Mouse (Mus musculus) right cerebral cortex, postnatal 36 days (tissue): Measurements from ENCODE around the gene Gja10.

ENCODE experiments used
- DNase-seq, 2 experiments: peaks; one replicate each; pipeline ENCODE4 v3.0.0; 2022; ENCODE audit warnings: low spot score in 2 of 2, mixed read lengths in 1 of 2

Gene Gja10

DNA sequence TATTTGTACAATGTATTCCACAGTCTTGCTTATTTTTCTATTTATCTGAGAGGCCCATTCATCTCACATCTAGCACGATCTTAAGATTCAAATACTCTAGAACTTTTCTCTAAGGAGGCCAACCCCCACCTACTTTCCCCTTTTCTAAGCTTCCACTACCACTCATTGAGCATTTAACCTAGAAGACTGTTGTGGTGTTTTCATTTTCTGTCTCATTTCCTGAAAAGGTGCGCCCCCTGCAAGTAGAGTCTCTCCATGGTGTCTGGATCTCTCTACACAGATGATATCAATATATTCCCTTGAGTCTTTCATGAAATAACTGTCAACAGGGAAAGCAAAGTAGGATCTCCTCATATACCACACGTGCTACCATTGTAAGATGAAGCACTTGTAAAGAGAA is at the start of gene Gja10:
Gja10 (minus strand) TSS at position 101 of the 400 bp plus-strand sequence.
- DNase-seq, result no peak

DNA sequence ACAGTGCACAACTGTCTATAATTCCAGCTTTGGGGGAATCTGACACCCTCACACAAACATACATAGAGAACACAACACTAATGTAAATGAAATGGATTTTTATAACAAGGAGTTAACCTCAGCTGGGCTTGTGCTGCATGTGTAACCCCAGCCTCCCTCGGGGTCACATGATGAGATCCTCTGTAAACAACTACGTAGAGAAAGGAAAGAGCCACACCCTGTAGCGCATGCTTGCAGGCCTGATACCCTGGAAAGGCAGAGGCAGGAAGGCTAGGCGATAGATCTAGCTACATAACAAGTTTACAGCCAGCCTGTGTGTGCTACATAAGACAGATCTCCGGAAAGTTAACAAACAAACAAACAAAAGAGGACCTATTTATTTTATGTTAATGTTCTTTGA is 49.1 kb upstream of the Gja10 start:
- DNase-seq, result no peak

DNA sequence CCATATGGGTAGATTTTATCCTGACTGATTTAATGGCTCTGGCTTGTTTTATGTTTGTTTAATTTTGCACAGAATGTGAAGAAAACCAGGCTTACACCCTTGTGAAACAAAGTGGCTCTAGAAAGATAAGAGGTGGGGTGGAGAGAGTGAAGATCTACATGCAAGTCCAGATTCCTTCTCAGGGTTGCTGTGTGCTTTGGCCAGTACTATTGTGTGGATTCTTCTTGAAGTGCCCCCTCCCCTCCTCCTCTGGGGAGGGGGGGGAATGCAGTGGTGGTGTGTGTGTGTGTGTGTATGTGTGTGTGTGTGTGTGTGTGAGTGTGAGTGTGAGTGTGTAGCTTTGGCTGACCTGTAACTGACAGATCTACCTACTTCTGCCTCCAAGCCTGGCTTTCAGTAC is 19.1 kb upstream of the Gja10 start:
- no peak for DNase-seq

DNA sequence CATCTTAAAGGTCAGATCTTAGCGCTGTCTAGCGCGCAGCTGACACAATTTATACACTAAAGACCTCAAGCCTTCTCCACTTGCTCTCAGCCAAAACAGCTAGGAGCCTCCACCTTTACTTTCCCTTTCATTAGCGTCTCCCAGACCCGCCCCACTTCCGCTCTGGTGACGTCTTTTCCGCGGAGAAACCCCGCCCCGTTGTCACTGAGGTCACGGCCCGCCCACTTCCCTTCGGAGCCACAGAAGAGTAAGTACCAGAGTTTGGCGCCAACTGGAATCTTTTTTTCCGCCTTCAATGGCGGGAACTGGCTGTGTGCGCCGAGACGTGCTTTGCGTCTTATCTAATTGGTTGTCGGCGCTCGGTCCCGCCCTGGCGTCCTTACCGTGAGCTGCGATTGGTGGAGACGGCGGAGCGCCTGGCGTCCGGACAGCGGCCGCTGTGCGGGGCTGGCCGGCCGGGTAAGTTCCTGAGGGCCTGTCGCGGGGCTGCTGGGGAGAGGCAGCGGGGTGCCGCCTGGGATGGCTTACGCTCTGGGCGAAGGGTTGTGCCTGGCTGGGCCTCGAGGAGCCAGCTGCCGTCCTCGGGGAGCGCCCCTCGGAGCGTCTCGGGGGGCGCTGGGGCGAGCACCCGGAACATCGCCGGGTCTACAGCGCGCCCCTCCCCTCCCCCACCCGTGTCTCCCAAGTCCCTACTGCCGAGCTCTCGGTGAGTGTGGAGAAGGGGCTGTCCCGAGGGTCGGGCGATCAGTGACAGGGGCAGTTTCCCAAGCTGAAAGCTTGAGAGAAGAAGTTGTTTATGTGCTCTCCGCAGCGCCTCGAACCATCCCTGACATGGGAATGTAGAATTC is 12.7 kb upstream of the Gja10 start, which contains the start of gene Casp8ap2:
Casp8ap2 (plus strand) TSS at position 418 of the 848 bp plus-strand sequence.
- peak; percentile 99 to 100 for DNase-seq

DNA sequence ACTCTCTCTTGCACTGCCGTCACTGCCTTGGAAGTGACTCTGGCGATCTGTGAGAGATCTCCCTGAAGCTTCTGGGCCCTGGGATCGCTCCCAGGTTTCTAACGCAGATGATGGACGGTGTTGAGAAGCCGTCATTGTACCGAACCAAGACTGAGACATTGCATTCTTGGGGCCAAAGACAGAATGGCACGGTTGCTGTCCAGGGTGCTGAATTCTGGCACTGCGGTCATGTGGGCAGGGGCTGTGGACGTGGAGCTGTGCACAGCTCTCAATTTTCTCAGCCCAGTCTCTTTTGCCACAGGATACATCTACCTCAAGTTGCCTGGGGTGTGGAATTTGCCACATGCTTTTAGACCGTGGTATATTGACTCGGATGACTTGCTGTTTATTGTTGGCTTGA is 1.4 kb downstream of the Gja10 start:
- no peak for DNase-seq

DNA sequence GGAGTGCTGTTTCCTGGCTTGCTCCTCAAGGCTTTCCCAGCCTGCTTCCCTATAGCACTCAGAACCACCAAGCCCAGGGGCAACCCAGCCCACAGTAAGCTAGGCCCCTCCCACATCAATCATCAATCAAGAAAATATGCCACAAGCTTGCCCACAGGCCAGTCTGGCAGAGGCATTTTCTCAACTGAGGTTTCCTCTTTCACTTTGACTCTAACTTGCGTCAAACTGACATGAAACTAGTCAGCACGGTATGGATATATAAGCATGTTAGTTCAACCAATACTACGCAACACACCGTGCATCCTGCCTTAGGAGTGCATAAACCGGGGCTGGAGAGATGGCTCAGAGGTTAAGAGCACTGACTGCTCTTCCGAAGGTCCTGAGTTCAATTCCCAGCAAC is 14.3 kb downstream of the Gja10 start:
- DNase-seq, result no peak

DNA sequence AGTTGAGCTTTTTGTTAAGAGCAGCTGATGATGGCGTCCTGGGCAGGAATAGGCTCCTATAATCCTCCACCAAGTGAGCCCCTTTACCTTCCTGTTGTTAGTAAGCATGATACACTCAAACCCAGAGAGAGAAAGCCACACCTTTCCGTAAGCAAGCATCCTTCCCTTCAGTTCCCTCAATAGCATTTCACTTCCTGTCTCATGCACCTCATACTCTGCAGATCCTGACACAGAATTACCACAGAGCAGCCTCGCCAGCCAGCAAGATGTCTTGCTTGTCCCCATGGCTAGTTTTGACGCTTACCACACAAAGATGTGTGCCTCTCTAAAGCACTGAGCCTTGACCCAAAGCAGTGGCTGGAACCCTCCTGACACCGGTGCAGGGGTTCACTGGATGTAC is 15.0 kb downstream of the Gja10 start:
- DNase-seq, result no peak

DNA sequence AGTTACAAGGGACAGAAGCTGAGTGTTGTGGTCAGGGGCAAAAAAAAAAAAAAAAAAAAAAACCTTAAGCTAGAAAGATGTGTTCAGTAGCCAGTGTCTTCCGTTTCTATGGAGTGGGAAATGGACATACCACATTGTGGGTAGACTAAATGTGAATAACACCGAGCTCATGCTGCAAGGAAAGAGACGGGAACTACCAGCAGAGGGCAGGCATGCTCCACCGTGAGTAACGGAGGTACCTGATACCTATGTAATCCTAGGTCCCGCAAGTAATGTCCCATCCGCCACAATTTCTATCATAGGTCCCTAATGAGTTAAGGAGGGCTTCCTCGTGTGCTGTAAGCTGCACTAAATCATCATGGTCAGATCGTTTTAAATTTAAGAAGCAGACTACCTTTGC is 16.0 kb downstream of the Gja10 start:
- DNase-seq, result peak in 1 of 2 experiments; percentile 24

DNA sequence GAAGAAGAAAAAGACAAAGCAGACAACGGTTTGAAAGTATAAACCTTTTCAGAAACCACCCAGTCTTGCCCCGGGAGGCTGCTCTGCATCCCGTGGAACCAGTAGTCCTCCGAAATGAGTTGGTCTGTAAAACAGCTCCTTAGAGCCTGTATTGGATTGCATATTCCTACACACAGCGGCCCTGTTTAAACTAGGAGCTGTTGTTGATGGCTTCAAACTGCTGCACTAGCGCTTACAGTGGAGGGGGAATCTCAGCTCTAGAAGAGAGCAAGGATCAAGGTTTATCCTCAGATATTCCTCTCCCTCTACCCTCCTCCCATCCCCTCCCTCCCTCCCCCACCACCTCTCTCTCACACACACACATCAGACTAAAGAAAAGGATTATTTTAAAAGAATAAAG is 18.4 kb downstream of the Gja10 start:
- no peak for DNase-seq

DNA sequence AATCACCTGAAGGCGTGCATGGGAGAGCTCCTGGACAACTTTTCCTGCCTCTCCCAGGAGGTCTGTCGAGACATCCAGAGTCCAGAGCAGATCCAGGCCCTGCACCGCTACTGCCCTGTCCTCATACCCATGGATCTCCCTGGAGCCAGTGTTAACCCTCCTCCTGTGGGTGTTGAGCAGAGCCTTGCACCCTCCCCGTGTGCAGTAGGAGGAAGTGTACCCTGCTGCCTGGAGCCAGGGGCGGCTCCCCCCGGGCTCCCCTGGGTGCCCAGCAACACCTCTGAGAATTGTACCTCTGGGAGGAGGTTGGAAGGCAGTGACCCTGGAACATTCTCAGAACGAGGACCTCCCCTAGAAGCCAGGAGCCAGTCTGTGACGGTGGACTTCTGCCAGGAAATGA is 22.7 kb downstream of the Gja10 start:
- DNase-seq, result no peak

DNA sequence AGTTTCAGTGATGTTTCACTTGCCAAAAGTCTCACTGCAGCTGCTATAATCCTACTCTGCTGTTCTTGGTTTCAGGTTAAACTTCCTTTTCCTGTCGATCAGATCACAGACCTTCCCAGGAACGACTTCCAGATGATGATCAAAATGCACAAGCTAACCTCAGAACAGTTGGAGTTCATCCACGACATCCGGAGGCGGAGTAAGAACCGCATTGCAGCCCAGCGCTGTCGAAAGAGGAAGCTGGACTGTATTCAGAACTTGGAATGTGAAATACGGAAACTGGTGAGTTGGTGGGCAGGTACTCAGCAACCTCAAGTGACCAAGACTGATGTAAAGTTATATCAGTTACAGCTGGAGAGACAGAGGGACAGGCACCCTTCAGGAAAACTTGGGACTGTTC is 27.4 kb downstream of the Gja10 start:
- no peak for DNase-seq

DNA sequence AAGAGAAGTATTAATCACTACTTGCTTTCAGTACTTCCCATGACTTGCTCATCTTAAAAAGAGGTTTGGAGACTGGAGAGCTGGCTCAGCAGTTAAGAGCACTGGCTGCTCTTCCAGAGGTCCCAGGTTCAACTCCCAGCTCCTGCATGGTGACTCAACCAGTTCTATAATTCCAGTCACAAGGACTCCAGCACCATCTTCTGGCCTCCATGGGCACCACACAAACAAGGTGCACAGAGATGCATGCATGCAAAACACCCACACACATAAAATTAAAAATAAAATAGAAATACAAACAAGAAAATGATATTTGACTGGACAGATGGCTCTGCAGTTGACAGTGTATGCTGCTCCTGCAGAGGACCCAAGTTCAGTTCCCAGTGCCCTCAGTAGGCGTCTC is 28.0 kb downstream of the Gja10 start:
- DNase-seq, result no peak

DNA sequence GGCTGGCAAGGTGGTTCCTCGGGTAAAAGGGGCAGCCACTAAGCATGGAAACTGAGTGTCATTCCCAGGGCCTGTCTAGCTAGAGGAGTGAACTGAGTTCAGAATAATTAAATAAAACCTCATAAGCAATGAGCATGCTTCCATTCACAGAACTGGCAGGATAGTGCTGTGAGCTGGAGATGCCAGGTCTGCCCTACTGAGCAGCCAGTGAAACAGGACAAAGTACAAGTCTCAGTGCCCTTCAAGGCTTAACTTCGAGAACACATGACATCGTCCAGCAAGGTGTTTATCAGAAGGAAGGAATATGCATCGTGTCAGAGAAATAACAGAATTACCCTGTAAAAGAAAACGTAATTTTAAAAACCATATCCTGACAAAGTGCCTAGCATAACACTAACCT is 29.0 kb downstream of the Gja10 start:
- DNase-seq, result no peak

DNA sequence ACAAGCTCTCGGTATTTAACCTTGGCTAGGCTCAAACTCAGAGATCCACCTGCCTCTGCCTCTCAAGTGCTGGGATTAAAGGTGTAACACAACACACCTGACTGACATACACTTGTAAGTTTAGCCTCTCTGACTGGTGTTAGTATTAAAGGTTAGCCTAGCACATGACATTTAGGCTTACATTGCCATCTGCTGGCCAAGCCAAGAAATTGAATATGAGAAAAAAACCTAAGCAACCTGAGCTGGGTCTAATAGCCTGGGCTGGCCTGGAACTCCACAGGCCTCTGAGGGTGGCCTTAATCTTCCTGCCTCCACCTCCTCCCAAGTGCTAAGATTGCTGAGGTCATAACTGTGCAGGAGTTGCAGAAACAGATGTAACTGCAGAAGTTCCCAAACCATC is 30.4 kb downstream of the Gja10 start:
- peak in 1 of 2 experiments; percentile 24 for DNase-seq

DNA sequence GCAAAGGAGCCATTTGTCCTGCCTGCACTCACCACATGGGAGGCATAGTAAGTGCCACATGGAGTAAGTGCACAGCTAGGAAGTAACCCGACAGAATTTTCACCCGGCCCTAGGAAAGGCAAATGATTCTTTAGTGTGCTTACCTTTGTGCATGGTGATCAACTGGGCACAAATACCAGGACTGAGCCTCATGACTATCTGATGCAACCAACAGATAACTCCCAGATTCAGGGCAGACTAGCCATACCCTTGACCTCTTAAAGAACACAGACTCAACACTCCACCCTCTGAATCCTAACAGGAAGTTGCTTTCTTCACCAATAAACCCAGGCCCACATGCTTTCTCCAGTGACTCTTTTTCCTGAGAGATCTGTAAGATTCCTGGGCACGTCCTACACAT is 31.1 kb downstream of the Gja10 start:
- DNase-seq, result no peak

DNA sequence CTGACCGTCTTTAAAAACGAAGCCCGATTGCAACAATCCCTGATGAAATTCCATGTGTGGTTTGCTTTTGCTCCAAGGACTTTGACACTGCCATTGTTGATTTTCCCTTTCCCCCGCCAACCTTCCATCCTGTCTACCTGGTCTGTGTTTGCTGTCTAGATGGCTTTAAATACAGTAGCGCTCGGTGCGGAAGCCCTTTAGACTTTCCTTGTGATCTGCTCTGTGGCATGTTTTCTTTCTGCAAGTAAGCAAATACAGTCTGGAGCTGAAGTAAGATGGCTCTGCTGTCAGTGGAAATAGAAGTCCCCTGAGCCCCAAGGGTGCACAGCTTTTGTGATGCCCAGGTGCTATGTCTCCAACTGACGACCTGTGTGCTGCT is 31.6 kb downstream of the Gja10 start:
- DNase-seq, result no peak

DNA sequence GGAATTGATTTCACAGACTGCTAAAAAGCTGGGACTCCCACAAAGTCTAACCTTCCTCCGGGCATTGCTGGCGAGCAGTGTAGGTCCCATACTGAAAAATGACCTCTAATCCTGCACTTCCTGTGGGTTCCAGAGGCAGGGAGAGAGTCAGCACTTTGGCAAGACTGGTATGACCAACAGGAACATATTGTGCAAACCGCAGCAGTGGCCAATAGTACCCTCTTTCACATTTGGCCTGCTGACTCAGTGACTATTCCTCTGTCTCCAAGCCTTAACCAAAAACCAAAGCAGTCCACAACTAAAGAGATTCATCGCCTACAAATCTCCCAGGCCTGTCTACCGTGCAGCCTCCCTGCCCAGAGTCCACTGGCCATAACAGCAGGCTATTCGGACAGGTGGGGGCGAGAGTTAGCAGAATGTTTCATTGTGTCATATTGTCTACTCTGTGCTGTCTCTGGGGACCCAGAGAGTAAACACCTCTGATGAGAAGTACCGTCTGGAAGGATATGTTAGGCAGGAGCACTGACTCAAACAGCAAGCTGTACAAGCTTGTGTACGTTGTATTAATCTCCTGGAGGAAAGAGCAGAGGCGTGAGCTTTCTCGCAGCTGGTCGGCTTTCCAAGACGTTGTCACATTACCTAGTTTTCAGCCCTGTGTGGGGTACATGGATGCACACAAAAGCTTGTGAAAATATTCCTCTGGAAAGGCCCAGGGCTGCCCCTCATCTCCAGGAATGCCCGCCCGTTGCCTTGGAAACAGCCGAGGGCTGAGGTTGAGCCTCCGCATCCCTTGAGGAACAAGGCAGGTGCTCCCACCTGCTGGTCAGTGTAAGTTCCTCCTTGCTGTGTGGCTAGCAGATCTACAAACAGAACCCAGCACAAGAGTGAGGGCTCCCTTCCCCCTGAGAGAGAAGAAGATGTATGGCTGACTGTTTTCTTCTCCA is 32.3 kb downstream of the Gja10 start:
- DNase-seq, result peak; percentile 20 to 24

DNA sequence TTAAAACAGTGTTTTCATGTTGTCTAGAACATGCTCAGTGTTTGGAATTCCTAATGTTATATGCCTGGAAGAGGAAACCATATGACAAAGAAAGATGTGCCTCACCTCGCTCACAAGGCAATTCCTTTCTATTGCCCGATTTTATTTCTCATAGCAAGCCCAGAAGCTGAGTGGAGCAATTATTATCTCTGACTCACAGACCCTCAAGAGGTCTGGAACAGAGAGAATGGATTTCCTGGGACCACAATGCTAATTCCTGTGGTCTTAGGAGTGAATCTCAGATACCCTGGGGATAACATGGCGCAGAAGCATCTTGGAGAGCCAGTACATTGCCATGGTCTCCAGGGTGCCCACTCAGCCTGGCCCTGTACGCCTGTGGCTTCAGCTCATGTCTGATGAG is 33.5 kb downstream of the Gja10 start:
- DNase-seq, result no peak

DNA sequence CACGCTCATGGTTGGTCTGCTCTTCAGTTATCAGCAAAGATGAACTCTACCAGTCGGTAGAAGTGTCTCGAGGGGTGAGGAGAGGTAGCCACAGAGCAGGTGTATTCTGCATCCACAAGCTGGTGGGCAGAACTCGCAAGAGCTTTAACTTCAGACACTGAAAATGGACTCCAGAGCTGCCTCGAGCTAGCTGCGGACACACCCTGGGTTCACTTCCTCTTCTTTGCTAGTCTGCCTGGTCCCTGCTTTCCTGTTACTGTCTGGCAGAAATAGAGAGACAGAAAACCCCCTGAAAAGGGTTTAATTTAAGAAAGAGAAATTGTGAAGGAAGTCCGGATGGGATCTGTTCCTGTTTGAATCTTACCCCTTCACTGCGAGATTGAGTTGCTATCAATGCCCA is 37.6 kb downstream of the Gja10 start:
- DNase-seq, result no peak

DNA sequence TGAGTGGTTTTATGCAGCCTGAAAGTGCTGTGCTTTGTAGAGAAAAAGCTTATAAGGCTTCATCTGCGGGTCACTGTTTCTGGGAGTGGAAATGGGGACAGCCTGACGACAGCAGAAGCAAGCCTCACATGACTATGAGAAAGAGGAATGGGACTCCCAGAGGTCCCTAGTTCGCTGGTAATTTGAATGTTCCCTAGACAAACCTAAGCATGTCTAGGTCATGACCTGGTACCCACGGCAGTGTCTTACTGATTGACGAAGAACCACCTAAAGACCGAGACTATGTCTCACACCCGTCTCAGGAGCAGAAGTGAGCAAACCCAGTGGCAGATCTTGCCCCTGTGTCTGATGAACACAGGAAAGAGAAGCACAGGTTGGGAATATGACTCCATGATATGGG is 38.1 kb downstream of the Gja10 start:
- DNase-seq, result no peak

DNA sequence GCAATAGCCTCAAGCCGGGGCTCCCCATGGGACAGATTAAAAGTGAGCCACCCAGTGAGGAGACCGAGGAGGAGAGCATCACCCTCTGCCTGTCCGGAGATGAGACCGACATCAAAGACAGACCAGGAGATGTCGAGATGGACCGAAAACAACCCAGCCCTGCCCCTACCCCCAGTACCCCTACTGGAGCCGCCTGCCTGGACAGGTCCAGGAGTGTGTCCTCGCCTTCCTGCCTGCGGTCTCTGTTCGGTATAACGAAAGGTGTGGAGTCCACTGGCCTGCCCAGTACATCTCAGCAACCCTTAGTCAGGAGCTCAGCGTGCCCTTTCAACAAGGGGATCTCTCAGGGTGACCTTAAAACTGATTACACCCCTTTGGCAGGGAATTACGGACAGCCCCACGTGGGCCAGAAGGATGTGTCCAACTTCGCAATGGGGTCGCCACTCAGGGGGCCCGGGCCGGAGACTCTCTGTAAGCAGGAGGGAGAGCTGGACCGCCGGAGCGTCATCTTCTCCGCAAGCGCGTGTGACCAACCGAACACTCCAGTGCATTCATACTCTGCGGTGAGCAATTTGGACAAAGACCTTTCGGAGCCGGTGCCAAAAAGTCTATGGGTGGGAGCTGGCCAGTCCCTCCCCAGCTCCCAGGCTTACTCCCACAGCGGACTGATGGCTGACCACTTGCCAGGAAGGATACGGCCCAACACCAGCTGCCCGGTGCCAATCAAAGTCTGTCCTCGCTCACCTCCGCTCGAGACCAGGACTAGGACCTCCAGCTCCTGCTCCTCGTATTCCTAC is 40.0 kb downstream of the Gja10 start:
- no peak for DNase-seq

DNA sequence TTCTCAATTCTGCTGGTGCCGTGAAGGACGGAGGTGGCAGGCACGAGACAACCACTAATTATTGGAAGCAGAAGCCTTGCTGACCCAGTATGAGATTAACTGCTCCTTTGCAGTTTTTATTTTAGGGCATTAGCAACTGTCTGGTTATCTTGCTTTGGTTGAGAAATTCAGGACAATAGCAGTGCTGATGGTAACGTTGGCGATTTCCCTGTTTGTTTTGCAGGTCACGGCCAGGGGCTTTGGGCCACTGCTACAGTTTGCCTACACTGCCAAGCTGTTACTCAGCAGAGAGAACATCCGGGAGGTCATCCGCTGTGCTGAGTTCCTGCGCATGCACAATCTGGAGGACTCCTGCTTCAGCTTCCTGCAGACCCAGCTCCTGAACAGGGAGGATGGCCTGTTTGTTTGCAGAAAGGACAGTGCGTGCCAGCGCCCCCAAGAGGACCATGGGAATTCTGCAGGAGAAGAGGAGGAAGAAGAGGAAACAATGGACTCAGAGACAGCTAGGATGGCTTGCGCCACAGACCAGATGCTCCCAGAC is 40.9 kb downstream of the Gja10 start:
- DNase-seq, result peak; percentile 40 to 51
